Mouse (Mus musculus) hindbrain, embryonic 14.5 days (tissue): ENCODE results near the gene Bhlhe40. TPM values are rescaled to one million over a fixed set of nuclear protein-coding genes. Genes with fewer than 3 reads are reported as not detected.

ENCODE experiments used
- ATAC-seq: fragments of 200-750 bp; cut with Nextera tagmentation; 2 replicates; pipeline ENCODE4 v1.8.0; 2017; ENCODE audit warnings: moderate number of reproducible peaks, mild to moderate bottlenecking, moderate TSS enrichment, moderate library complexity; ENCODE audit not compliant: low FRiP score
- DNase-seq: peaks from one replicate; pipeline ENCODE4 v3.0.0-alpha.2; 2015; ENCODE audit warnings: low spot score
- H3K27ac ChIP-seq: fragments of 300-500 bp; sonication (generic); 2 replicates; pipeline ENCODE4 v1.5.1; 2014; ENCODE audit warnings: mild to moderate bottlenecking, moderate library complexity
- H3K27me3 ChIP-seq: fragments of 300-500 bp; sonication (generic); 2 replicates; pipeline ENCODE4 v1.6.1; 2014; ENCODE audit warnings: mild to moderate bottlenecking, low read length, mixed read lengths; ENCODE audit not compliant: control insufficient read depth, insufficient read depth
- H3K36me3 ChIP-seq: fragments of 300-500 bp; sonication (generic); replicated peaks from 2 replicates; pipeline ENCODE4 v1.6.1; 2014; ENCODE audit not compliant: control insufficient read depth, insufficient read depth
- H3K4me1 ChIP-seq: fragments of 300-500 bp; sonication (generic); replicated peaks from 2 replicates; pipeline ENCODE4 v1.6.1; 2014; ENCODE audit warnings: antibody characterized with exemption, low read length, mixed read lengths; ENCODE audit not compliant: control insufficient read depth, insufficient read depth
- H3K4me2 ChIP-seq: fragments of 300-500 bp; sonication (generic); replicated peaks from 2 replicates; pipeline ENCODE4 v1.6.1; 2014; ENCODE audit warnings: mild to moderate bottlenecking, moderate library complexity
- H3K4me3 ChIP-seq: fragments of 300-500 bp; sonication (generic); replicated peaks from 2 replicates; pipeline ENCODE4 v1.5.1; 2014; ENCODE audit warnings: mild to moderate bottlenecking, low read length
- H3K9ac ChIP-seq: fragments of 300-500 bp; sonication (generic); 2 replicates; pipeline ENCODE4 v1.6.1; 2014
- H3K9me3 ChIP-seq: fragments of 300-500 bp; sonication (generic); 2 replicates; pipeline ENCODE4 v1.6.1; 2016; ENCODE audit warnings: low read length; ENCODE audit not compliant: control insufficient read depth
- WGBS: fragments of 180-500 bp; shearing (Covaris S2); extraction: QIAGEN DNeasy Blood & Tissue Kit; methylation state at CpG from one replicate; pipeline ENCODE4 v1.1.7; 2014; 5-methylcytosine and 5-hydroxymethylcytosine counted together
- polyA plus RNA-seq: library from polyadenylated mRNA; unstranded; fragments of >200 nt; fragmentation: Nextera tagmentation; extraction: Ambion mirVana; gene quantifications from 2 replicates; pipeline ENCODE4 v1.2.1, GENCODE M21; 2014

Bhlhe40 gene
- polyA plus RNA-seq, 1 experiment from 2014 or later: 4.8 TPM

DNA sequence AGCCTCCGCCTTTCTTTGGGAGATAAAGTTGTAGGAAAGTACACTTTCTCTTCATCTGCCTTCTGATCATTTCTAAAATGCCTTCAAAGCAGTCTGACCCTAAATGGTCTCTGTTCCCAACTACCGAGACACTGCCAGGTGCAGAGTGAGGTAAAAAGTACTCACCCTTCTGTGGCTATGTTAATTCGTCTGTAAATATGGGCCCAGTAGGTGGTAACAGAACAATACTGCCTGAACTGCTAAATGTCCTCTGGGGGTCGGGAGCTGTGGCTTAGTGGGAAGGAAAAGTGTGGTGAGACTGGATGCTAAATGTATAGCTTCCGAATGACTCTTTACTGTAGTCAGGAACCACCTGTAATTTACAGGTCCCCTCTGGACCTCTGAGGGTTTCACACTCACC, 16.1 kb upstream of the Bhlhe40 start:
- no peak overlapping the region for H3K4me3 ChIP-seq
- H3K4me1 ChIP-seq: no peaks in the 10 kb centered on the region
- DNase-seq (no peak), ATAC-seq (no peak)
- no peaks in the 10 kb centered on the region for H3K9me3 ChIP-seq
- WGBS: 42% methylated on average over 5 of the region's 5 CpGs
- no peaks in the 10 kb centered on the region for H3K27me3 ChIP-seq
- H3K4me2 ChIP-seq: no peak overlapping the region
- no peaks in the 10 kb centered on the region for H3K36me3 ChIP-seq
- no peak overlapping the region for H3K9ac ChIP-seq
- no peak overlapping the region for H3K27ac ChIP-seq

- H3K9ac ChIP-seq: no peak overlapping the region
- H3K36me3 ChIP-seq: no peaks in the 10 kb centered on the region
- no peaks in the 10 kb centered on the region for H3K27me3 ChIP-seq
- H3K4me2 ChIP-seq: no peak overlapping the region
- no peaks in the 10 kb centered on the region for H3K4me1 ChIP-seq
- 56% methylated on average over 3 of the region's 3 CpGs for WGBS
- H3K9me3 ChIP-seq: no peaks in the 10 kb centered on the region
- H3K27ac ChIP-seq: no peak overlapping the region
- ATAC-seq (no peak), DNase-seq (no peak)
- H3K4me3 ChIP-seq: no peak overlapping the region
Observed at GRCm38 (mm10) chr6:108647094-108647493, 13.3 kb upstream of the Bhlhe40 start.

DNA sequence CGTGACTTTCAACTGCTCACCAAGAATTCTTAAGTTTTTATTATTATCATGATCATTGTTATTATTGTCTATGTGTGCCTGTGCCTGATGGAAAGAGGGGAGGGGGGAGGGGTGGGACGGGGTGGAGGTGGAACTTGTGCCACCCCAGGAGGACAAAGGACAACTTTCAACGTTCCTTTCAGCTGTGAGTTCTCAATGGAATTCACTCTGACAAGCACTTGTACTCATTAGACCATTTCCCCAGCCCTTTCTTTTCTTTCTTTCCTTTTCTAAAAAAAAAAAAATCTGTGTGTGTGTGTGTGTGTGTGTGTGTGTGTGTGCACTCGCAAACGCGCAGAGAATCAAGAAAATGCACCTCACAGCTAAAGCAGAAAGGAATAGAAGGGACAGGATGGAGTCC, 12.4 kb upstream of the Bhlhe40 start:
- DNase-seq: no peak
- no peaks in the 10 kb centered on the region for H3K36me3 ChIP-seq
- 24% methylated on average over 6 of the region's 6 CpGs for WGBS
- no peak for ATAC-seq
- no peaks in the 10 kb centered on the region for H3K27me3 ChIP-seq
- H3K4me1 ChIP-seq: no peaks in the 10 kb centered on the region
- no peak overlapping the region for H3K4me3 ChIP-seq
- no peaks in the 10 kb centered on the region for H3K9me3 ChIP-seq
- H3K9ac ChIP-seq: no peak overlapping the region
- H3K4me2 ChIP-seq: no peak overlapping the region
- H3K27ac ChIP-seq: no peak overlapping the region

GRCm38 (mm10) chr6:108655861-108656260, 4.6 kb upstream of the Bhlhe40 start:
- ATAC-seq (no peak), DNase-seq (no peak)
- Histone ChIP-seq H3K4me2 (no peak overlapping the region), H3K4me3 (no peak overlapping the region), H3K4me1 (peaks cover 10% of the 10 kb centered on the region; the same call in 1 of the 2 replicates), H3K36me3 (no peaks in the 10 kb centered on the region), H3K9me3 (no peaks in the 10 kb centered on the region), H3K27ac (no peak overlapping the region), H3K27me3 (no peaks in the 10 kb centered on the region), H3K9ac (no peak overlapping the region)
- 57% methylated on average over 2 of the region's 2 CpGs for WGBS

DNA sequence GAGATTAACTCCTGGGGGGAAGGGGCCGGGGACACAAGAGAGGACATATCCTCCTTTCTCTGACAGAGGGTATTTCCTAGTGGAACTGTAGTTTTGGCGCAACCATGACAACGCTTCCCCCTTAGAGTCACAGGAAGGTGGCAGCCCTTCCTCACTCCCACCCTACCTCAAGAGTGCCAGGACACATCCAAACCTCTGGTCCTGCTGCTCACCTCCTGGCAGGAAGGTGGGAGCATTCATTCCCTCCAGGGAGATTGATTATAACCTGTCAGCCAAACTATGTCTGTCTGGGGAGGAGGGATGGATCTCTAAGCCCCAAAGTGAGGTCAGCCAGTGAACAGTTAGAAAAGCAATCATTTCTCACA, 2.4 kb upstream of the Bhlhe40 start:
- Histone ChIP-seq H3K9me3 (no peaks in the 10 kb centered on the region), H3K4me1 (peaks cover 12% of the 10 kb centered on the region; the same call in 1 of the 2 replicates), H3K4me3 (no peak overlapping the region), H3K27me3 (peaks cover 15% of the 10 kb centered on the region; the same call in 1 of the 2 replicates), H3K9ac (no peak overlapping the region), H3K36me3 (no peaks in the 10 kb centered on the region), H3K27ac (no peak overlapping the region), H3K4me2 (peak overlapping the region; percentile 97)
- ATAC-seq (no peak), DNase-seq (no peak)
- 64% methylated on average over 3 of the region's 3 CpGs for WGBS

- Histone ChIP-seq H3K4me3 (peak overlapping the region; percentile 64), H3K27ac (peak overlapping the region; percentile 87), H3K36me3 (no peaks in the 10 kb centered on the region), H3K4me2 (peak overlapping the region; percentile 97), H3K9ac (peak overlapping the region; percentile 72), H3K9me3 (no peaks in the 10 kb centered on the region), H3K27me3 (peaks cover 16% of the 10 kb centered on the region; the same call in 1 of the 2 replicates), H3K4me1 (peaks cover 12% of the 10 kb centered on the region; the same call in 1 of the 2 replicates)
- WGBS: 1% methylated on average over 31 of the region's 31 CpGs
- 0 out of 2 replicates have a peak, but pooled peaks have one; percentile 1 for ATAC-seq
- DNase-seq: peak; percentile 48
Observed at GRCm38 (mm10) chr6:108658416-108659201, 1.8 kb upstream of the Bhlhe40 start.

- ATAC-seq: peak; percentile 85
- peaks cover 16% of the 10 kb centered on the region; the same call in 1 of the 2 replicates for H3K27me3 ChIP-seq
- WGBS: under 1% methylated on average over 39 of the region's 42 CpGs
Observed at GRCm38 (mm10) chr6:108659221-108659725, 1.2 kb upstream of the Bhlhe40 start.

GRCm38 (mm10) chr6:108659726-108660205, 663 bp upstream of the Bhlhe40 start:
- Histone ChIP-seq H3K27me3 (peaks cover 16% of the 10 kb centered on the region; the same call in 1 of the 2 replicates), H3K9ac (peak overlapping the region; percentile 72), H3K4me3 (peak overlapping the region; percentile 64), H3K4me2 (peak overlapping the region; percentile 97), H3K36me3 (no peaks in the 10 kb centered on the region), H3K27ac (peak overlapping the region; percentile 87), H3K9me3 (no peaks in the 10 kb centered on the region), H3K4me1 (peaks cover 12% of the 10 kb centered on the region; the same call in 1 of the 2 replicates)
- peak; percentile 80 for ATAC-seq
- peak; percentile 47 for DNase-seq
- 0% methylated on average over 9 of the region's 35 CpGs for WGBS

More at GRCm38 (mm10) chr6:108659221-108659725, 1.2 kb upstream of the Bhlhe40 start:
- H3K9ac ChIP-seq: peak overlapping the region; percentile 72
- H3K4me1 ChIP-seq: peaks cover 12% of the 10 kb centered on the region; the same call in 1 of the 2 replicates
- DNase-seq: peak; percentile 81
- no peaks in the 10 kb centered on the region for H3K36me3 ChIP-seq
- H3K4me3 ChIP-seq: peak overlapping the region; percentile 64
- H3K27ac ChIP-seq: peak overlapping the region; percentile 87
- H3K4me2 ChIP-seq: peak overlapping the region; percentile 97
- no peaks in the 10 kb centered on the region for H3K9me3 ChIP-seq

DNA sequence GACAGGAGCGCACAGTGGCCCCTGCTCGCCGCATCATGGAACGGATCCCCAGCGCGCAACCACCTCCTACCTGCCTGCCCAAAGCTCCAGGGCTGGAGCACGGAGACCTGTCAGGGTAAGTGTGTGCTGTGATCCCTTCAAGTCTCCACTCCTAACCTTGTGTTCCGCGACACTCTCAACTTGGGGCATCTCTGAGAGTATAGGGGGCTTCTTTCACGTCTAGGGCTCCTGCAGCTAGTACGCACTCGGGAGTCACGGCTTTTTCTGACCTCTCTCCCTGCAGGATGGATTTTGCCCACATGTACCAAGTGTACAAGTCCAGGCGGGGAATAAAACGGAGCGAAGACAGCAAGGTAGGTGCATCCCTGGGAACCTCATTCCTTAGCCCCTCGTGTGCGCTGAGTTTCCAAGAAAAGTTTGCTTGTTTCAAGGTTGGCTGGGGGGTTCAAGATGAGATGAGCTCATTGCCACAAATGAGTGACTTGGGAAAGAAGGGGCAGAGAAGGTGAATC, 505 bp downstream of the Bhlhe40 start:
- no peak for DNase-seq
- WGBS: 1% methylated on average over 18 of the region's 18 CpGs
- Histone ChIP-seq H3K4me2 (peak overlapping the region; percentile 97), H3K4me3 (peak overlapping the region; percentile 64), H3K36me3 (no peaks in the 10 kb centered on the region), H3K27me3 (peaks cover 20% of the 10 kb centered on the region; the same call in 1 of the 2 replicates), H3K9ac (peak overlapping the region; percentile 72), H3K27ac (peak overlapping the region; percentile 40; the same call in 1 of the 2 replicates), H3K4me1 (peaks cover 12% of the 10 kb centered on the region; the same call in 1 of the 2 replicates), H3K9me3 (no peaks in the 10 kb centered on the region)
- no peak for ATAC-seq
